Mouse (Mus musculus) c-Kit-positive CD71-positive TER-119-positive erythroid progenitor cells, embryonic 14.5 days (primary cell): Measurements from ENCODE around the gene Pard6a.
A peak's percentile ranks its signal among the peaks of the same experiment; 100 is the strongest.

Source experiments
- DNase-seq: peaks from one replicate; pipeline ENCODE4 v3.0.0-alpha.2; 2013; ENCODE audit warnings: low spot score

Gene Pard6a

DNA sequence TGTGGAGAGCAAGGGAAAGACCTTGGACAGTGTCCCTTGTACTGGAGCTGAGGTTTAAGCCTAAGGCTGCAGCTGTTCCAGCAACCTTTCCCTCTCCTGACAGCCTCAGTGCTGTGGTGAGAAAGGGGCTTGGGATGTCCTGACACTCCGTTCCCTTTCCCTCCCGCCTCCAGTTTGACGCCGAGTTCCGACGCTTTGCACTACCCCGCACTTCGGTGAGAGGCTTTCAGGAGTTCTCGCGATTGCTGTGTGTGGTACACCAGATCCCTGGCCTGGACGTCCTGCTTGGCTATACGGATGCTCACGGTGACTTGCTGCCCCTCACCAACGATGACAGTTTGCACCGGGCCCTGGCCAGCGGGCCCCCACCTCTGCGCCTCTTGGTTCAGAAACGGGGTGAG lies 1.1 kb downstream of the Pard6a start:
- no peak for DNase-seq

DNA sequence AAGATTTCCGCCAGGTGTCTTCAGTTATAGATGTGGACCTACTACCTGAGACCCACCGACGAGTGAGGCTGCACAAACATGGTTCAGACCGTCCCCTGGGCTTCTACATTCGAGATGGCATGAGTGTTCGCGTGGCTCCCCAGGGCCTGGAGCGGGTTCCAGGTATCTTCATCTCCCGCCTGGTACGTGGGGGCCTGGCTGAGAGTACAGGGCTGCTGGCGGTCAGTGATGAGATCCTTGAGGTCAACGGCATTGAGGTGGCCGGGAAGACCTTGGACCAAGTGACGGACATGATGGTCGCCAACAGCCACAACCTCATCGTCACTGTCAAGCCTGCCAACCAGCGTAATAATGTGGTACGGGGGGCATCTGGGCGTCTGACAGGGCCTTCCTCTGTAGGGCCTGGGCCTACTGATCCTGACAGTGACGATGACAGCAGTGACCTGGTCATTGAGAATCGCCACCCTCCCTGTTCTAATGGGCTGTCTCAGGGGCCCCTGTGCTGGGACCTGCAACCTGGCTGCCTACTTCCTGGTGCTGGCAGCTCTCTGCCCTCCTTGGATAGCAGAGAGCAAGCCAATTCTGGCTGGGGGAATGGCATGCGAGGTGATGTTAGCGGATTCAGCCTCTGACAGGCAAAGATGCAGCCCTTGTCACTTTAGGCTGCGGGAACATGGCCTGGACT lies 1.9 kb downstream of the Pard6a start:
- no peak for DNase-seq

DNA sequence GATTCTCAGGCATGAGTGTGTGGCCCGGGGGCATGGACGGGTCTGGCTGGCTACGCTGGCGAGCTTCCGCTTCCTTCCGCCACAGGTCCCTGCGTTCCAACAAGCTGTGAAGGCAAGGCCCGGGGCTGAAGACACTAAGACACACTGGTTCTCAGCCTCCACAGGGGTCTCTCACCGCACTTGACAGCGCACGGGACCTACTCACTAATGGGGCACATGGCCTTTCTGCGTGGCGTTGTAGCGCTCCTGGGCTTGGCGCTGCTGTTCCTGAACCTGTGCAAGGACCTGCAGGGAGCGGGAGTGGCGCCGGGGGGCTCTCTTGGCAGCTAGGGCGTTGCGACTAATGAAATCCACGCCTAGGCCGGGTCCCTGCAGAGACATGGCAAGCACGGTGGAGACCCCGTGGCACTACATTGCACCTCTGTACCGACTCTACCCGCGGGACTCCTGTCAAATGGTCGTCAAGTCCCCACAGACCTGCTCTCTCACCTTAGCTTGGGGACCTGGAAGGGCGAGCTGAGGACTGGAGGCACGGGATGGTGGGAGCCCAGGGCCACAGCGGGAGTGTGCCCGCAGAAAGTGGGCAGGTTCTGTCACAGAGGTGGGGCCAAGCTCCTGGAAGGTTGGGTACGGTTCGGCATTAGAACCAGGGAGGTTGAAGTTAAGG lies 3.3 kb downstream of the Pard6a start:
- DNase-seq = no peak

DNA sequence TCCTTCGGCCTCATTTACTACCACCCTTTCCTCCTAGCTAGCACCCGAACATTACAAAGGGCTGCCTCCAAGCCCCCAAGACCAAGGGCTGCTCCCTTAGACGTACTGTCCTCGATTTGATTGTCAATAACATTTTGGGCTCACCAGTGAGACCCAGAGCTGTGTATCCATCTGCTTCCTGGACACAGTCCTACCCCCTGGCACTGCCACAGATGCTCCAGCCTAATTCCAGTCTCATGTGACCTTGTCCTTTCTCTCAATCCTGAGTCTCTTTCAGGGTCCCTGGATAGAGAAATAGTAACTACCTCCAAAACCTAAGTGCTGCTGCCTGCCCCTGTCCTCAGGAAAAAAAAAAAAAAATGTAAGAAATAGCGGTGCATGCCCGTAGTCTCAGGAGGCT lies 4.0 kb downstream of the Pard6a start:
- no peak for DNase-seq

GRCm38 (mm10) chr8:105706426-105706825 lies 5.5 kb downstream of the Pard6a start:
- no peak for DNase-seq

GRCm38 (mm10) chr8:105707498-105708403 lies 6.8 kb downstream of the Pard6a start, which contains the start of the genes 4933405L10Rik and Enkd1:
Gene 4933405L10Rik, plus strand, starts transcription at chr8:105707655.
Gene Enkd1, minus strand, starts transcription at chr8:105708210.
- DNase-seq = peak; percentile 80

DNA sequence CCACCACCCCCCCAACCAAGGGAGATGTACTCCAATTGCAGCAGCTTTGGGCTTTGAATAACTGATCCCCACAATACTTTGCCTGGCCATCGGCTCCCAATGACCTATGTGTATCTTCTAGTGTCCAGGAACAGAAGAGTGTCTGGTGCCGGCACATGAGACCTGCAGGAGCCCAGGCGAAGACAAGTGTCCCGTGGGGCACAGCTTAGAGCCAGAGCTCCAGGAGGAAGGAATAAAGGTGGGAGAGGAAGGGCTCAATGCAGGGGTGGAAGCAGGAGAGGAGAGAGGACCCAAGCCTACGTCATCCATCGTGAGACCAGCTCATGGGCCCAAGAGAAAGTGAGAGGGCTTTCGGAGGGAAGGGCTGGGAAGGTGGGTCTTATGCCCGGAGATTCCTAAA lies 7.7 kb downstream of the Pard6a start:
- no peak for DNase-seq

- no peak for DNase-seq
Observed at GRCm38 (mm10) chr8:105709317-105709716, 8.4 kb downstream of the Pard6a start.

DNA sequence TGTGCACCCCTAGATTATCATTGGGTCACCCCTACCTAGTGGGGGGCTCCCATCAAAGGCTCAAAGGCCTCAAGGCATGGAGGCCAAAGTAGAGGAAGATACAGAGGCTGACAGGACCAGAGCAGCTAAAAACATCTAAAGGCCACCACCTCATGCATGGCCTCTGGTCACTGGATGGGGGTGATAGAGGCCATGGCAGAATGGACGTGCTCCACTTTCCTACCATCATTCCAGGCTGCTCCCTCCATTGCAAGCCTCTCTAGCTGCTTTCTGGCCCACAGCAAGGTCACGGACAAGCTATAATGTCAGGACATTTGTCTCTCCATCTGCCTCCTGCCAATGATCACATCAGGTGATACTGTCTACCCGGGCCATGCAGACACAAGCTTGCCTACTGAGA lies 11.3 kb downstream of the Pard6a start:
- DNase-seq = no peak

DNA sequence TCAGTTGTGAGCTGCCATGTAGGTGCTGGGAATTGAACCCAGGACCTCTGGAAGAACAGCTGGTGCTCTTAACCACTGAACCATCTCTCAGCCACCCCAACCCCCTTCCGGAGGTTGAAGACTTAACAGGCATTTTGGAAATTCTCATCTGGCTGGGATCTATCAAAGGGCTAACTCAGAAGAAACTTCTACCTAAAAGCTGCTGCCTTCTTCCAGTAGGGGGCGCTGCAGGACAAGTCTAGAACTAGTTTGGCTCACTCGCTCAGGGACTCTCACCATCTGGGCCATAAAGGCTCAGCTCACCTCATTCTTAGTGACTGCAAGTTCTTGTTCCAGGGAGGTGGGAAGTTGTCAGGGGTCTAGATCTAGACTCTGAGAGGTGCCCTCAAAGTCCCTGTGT lies 13.2 kb downstream of the Pard6a start:
- DNase-seq = peak; percentile 93

- no peak for DNase-seq
Observed at GRCm38 (mm10) chr8:105715042-105715441, 14.1 kb downstream of the Pard6a start.

DNA sequence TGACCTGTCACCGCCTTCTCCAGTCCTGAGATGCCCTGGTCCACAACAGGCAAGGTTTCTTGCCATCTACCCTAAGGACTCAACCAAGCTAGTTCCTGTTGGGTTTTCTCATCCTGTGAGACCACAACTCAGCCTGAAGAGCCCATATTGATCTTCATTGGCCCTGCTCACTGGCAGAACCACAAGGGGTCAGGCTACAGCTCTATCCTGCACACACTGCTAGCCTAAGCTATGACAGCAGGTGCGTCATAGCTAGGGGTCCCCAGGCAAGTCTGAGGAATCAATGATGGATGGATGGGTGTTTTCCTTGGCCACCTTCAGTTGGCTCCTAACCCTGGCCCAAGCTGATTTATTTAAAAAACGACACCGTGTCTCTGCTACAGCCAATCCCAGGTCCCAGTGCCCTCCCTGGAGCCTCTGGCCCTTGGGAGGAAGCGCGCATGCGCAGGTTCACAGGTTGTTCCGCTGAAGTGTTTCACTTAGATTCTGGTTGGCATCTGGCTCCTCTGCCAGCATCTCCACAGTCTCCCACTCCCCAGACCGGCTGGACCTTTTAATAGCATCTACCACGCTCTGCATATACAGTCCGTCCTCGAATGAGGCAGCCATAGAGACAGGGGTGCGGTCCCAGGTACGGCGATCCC lies 15.5 kb downstream of the Pard6a start:
- no peak for DNase-seq

DNA sequence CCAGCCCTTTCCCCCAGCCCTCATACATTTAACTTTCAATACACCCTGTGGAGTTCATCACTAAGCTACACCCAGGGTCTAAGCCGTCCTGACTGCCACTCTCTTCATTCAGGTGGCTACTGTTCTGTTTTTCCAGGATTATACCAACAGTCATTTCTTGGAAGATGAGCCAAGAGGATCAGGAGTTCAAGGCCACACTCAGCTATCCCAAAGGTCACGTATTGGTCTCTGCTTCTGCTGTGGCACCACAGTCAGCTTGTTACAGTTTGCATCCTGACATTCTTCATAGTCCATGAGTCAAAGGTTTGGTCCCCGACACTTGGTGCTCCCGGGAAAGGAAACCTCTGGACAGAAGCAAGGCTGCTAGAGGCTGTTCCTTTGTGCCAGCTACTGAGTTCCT lies 18.7 kb downstream of the Pard6a start:
- no peak for DNase-seq

- DNase-seq = no peak
Observed at GRCm38 (mm10) chr8:105722861-105723260, 21.9 kb downstream of the Pard6a start.

GRCm38 (mm10) chr8:105725726-105726125 lies 24.8 kb downstream of the Pard6a start:
- no peak for DNase-seq

DNA sequence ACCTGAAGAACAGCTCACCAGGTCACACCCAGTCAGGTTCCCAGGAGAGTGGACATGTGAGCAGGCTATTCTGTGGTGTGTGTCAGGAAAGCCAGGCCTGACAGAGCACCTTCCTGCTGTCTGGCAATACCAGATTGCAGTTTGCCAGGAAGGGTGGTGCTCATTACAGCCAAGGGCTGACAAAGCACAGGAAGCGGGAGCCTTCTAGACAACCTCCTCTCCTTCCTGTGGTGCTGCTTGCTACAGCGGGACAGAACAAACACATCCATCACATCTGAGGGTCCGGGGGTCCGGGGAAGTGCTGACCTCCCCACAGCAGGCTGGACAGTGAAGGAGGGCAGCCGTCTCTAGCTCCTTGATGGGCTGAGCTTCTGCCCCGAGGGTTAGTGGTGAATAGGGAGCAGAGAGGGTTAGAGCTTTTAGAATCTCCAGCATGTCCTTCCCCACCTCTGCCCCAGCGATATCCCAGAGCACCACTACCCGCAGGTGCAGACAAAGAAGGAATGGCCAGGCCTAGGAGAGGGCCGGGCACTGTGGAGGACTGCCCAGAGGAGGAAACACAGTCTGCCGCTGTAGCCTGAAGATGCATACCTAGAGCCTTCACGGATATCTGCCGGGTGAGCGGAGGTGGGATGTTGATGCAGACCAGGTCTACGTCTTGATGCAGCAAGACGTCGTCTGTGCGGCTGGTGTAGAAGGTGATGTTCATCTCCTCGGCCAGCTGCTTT lies 26.6 kb downstream of the Pard6a start:
- DNase-seq = no peak

- DNase-seq = no peak
Observed at GRCm38 (mm10) chr8:105732186-105732585, 31.2 kb downstream of the Pard6a start.

GRCm38 (mm10) chr8:105739216-105739615 lies 38.3 kb downstream of the Pard6a start:
- DNase-seq = no peak

DNA sequence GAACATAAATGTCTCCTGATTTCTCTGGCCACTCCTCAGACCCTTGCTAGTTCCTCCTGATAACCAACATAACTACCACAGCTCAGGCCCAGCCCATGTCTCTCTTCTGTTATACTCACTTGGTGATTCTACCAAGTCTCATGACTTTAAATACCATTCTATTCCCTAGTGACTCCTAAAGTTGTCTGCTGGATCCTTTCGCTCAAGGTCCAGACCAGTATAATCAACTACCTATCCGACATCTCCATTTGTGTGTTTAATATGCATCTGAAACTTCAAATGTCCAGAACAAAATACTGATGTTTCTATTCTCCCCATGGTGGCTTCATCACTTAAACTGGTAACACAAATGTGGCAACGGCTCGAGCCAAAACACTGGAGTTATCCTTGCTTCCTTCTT lies 42.4 kb downstream of the Pard6a start:
- no peak for DNase-seq

DNA sequence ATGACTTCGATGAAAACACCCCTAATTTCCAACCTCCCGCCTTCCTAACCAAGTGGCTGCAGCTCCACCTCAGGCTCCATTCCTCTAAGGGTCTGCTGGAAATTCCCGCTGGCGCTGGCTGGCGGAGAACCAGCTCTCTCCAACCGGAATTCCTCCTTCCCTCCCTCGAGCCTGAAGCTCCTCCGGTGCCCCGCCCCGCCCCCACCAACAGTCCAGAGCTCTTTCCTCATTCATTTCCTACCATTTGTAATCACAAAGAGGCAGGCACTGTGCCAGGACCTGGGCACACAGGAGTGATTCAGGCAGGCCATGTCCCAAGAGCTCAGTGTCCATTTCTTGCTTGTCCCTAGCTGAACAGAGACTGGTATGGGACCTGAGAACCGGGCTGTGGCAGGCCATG lies 49.7 kb downstream of the Pard6a start:
- no peak for DNase-seq
